Mouse (Mus musculus) Muller cell, postnatal 12 days (primary cell): ENCODE measurements around the gene Ggta1.
A peak's percentile ranks its signal among the peaks of the same experiment; 100 is the strongest.

Source experiments
- DNase-seq: peaks from one replicate; pipeline ENCODE4 v3.0.0-alpha.2; 2015; ENCODE audit errors: inconsistent ontology term

The Ggta1 gene

DNA sequence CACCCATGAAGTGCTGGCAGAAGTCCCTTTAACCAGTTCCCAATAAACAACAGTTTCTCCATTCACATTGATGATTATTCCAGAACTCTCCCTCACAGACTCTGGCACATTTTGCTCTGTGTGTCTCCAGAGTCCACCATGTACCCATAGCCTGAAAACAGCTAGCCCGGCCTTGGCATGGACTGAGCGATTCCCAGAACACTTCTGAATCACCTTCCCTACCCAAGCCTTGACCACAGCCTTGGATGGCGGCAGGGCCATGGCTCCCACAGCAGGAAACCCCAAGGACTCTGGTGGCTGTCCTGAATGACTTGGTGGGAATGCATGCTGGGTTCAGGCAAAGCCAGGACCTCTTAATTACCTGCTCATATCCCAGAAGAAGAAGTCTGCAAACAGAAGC is 22.6 kb downstream of the Ggta1 start:
- DNase-seq, result no peak

DNA sequence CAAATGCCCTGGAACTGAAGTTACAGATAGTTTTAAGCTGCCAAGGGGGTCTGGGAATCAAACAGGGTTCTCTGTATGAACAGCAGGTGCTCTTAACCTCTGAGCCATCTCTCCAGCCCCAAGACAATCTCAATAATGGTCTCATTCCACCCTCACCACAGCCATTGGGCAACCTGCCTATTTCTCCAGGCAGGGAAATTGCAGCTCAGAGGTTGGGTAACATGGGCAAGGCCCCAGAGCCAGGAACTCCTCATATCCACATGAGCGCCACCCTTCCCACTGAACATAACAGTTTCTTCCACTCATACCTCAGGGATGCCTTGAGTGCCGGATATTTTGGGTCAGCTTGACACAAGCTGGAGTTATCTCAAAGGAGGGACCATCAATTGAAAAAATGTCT is 25.2 kb downstream of the Ggta1 start:
- DNase-seq, result peak; percentile 76

DNA sequence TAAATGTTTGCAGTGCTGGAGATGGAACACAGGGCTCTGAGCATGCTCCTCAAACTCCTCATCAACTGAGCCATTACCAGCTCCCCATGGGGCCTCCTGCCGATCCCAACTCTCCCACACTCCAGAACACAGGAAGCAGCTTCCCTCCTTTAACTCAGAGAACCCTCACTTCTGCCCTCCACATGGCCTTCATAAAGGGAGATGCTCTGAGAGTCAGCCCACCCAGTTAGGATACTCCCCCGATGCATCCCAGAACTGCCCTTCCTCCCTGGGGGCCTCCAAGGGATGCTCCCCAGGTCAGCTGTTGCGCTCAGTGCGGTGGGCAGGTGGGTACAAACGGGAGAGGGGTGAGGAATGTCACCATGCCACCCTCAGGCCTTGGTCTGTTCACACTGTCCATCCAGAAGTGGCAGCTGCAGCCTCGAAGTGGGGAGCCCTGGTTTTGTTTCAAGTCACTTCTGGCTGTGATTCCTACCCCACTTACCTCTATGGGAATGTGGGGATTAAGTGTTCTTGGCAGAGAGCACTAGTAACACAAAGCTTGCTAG is 28.4 kb downstream of the Ggta1 start:
- no peak for DNase-seq

DNA sequence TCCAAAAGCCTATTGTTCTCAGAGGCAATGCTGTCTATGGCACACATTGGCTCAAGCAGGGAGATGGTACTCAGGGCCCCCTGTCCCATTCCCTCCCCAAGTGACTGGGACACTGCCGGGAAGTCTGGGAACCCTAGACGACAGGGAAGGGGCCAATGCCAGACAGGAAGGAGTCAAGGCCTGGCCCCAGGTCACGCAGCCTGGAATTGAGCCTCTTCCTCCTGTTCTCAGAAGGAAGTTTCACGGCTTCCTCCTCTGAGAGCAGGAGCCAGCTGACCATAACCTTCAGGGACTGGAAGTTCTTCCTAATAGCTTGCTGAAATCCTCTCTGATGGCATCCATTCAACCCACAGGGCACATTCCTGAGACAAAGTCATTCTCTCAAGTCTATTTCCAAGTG is 29.6 kb downstream of the Ggta1 start:
- no peak for DNase-seq

DNA sequence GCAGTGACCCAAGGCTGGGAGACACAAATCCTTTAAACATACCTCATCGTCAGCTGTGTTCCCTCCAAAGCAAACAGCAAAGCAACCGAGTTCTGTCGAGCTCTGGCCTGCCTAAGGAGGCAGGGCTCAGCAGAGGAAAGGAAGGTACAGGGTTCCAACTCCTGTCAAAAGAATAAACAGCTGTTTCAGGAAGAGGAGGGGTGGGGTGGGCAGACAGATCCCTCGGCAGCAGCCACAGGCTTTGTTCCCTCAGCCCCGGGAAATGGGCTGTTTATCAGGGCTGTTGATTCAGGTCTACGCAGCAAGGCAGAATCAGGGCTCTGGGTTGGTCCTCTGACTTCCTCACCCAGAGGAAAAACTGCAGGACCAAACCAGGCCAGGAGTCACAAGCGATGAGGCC is 30.6 kb downstream of the Ggta1 start:
- no peak for DNase-seq

DNA sequence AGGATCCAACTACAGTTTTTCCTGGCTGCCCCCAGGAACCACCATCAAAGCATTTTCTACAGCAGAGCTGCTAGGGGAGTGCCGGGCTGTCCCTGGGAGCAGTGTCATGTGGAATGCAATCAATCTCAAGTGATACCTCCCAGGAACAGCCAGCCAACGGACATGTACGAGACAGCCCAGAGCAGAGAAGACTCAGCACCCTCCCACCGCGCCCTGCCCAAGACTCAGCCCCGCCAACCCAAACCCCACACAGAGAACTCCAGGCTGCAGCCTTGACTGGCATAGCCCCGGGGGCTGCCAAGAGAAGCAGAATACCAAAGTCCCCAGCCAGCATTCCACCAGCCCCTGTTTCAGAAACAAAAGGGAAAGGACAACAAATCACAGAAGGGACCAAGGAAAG is 31.0 kb downstream of the Ggta1 start:
- DNase-seq, result peak; percentile 74

DNA sequence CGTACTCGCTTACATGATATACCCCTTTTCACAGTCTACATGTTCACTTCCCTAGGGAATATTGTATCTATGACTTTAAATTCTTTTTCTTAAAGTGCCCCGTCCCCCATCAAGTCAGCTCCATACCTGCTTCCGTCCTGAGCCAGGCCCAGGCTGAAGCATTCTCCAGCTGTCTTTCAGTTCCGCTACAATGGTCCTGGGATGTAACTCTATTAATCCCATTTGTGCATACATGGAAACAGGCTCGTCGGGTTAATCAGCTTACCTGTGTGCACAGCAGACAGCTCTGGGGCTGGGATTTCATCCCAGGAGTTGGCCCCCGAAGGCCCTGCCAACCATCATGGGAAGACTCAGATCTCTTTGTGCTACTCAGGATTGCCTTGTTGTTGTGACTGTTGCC is 32.2 kb downstream of the Ggta1 start:
- DNase-seq, result no peak

DNA sequence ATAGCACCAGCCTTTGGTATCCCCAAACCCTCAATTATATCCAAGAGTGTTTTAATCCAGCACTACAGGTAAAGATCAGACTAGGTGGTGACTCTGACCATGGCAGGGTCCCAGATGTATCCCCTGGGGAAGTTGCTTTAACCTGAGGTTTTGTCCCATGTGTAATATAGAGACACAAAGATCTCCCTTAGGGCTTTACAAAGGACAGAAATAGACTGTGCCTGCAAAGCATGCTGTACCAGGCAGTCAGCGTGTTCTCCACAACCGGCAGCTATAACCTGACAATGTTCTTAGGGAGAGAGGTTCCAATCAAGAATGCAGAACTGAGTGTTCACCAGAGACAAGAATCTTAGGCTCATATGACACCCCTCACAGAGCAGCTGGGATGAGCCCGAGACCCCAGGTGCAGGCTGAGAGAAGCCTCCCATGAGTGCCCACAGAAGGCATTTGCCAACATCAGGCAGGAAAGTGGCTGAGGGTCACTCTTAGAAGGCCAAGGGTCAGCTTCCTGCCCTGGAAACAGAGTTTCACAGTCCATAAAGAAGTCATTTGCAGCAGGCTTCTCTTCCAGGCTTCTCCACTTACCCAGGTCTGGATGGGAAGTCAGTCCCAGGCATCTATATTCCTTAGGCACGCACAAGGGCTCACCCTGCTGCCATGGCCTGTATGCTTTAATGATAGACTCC is 34.3 kb downstream of the Ggta1 start:
- DNase-seq, result no peak

DNA sequence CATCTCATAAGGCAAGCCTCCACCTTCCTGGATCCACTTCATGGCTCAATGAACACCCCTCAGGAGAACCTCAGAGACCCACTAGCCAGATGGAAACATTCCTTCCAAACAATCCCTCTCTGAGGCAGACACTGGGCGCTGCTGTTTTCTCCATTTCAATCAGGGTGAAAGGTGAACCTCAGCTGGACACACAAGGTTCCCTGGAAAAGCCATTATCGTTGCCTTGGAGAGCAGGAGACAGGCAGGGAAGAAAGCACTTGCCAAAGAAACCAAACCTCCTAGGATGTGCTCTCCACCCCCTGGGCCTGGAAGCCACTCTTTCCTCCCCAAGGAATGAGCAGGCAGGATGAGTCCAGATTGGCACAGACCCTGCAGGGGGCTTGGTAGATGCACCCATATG is 35.5 kb downstream of the Ggta1 start:
- DNase-seq, result no peak

DNA sequence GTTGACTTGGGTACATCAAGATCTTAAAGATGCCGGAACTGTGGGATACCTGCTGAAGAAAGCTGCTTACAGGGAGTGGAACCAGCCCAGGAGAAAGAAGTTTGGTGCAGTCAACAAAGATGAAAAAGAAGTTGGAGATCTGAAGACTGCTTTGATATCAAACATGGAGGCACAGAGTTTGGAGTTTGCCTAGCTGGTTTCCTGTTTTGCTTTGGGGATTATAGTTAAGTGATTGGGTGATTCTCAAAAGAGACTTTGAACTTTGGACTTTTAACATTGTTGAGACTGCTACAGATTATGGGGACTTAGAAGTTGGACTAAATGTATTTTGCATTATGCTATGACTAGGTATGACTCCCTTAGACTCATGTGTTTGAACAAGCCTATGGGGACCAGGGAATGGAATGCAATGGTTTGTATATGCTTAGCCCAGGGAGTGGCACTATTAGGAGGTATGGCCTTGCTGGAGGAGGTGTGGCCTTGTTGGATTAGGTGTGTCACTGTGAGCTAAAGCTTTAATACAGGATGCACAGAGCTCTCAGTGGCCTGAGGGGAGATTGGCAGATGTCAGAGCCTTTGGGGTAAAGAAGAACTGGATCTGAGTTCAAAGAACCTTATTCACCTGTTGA is 39.2 kb downstream of the Ggta1 start:
- no peak for DNase-seq

DNA sequence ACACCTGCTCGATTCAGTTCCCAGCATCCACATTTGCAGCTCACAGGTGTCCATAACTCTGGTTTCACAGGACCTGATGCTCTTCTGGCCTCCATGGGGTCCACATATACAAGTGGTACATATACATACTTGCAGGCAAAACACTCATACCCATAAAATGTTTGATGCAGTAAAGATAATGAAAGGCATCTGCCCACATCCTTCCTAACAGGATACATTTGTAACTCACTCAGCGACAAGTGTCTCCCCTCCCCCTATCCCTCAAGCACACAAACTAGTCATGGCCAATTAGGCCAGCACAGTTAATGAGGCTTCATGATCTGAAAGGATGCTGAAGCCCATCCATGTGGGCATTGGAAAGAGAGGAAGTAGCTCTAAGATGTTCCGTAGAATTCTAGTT is 40.6 kb downstream of the Ggta1 start:
- no peak for DNase-seq

DNA sequence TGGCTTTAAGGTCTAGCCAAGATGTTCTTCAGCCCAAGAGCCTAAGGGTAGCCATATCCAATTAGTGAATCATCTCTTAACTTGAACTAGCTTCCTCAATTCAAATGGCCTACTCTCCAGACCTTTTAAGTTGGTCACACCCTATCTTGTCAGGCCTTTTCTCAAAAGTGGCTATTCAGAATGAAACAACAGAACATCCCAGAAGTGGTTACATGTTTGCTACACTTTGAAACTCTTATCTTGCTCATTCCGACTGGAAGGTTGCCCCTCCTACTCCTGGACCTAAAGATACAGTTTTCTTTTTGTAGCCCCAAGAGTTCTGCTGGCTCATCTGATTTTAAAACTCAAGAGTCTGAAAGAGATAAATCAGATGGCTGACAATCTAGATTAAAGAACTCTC is 42.4 kb downstream of the Ggta1 start:
- no peak for DNase-seq

DNA sequence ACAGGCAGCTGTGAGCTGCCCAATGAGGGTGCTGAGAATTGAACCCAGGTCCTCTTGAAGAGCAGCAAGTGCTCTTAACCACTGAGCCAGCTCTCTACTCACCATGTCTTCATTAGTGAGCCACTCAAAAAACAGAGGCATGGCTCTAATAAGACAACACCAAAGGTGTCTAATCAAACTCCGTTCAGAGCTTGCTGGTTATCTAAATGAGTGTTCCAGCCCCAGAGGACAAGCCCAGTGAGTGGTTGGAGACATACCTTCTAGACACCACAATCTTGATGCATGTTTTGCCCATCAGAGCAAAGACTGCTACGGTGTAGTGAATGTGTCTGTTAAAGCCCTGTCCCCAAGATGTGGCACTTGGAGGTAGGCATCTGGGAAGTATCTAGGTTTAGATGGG is 43.4 kb downstream of the Ggta1 start:
- DNase-seq, result no peak

DNA sequence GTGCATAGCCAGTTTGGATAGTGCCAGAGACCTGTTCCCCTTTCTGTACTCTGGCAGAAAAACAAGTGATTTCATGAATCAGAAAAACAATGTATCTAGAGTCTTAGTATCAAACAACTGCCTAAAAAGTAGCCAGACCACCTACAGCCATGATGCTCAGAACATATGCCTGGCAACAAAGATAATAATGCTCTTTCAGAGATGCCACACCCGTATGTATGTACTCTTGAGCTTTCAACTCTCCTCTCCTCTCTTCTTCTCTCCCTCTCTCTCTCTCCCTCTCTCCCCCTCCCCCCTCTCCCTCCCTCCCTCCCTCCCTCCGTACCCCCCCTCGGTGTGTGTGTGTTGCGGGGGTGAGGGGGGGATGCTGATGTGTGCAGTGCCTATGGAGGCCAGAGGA is 43.8 kb downstream of the Ggta1 start:
- DNase-seq, result no peak

DNA sequence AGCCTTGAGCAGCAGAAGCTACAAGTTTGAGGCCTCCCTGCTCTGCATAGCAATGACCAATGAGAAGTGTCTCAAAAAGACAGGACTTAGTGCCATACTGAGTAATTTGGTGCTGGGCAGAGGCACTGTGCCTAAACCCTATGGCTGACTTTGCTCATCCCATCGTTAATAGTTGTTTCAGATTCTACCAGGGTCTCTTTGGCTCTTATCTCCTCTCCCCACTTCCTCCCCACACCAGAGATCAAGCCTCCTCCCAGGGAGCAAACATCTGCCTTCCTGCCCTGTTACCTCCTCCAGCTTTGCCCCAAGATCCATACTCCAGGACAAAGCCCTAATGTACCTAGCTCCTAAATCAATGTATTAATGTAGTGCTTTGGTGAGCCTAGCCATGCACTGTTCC is 45.8 kb downstream of the Ggta1 start:
- DNase-seq, result no peak

DNA sequence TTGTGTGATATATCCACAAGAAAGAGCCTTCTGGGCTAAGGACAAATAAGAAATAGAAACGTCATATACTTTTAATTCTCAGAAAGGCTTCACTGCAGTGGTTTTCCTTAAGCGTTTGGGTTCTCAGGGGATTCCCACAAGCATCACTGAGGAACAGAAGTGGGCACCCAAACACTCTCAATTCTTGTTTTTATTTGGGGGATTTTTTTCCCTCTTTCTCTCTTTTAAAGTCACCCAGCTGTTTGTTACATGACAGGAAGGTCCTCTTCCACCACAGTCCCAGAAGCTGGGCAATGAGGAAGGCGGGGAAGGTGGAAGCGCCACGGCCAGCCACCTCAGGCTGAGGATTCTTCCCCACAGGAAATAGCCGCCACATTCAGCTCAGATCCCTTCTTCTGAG is 46.6 kb downstream of the Ggta1 start:
- DNase-seq, result no peak

DNA sequence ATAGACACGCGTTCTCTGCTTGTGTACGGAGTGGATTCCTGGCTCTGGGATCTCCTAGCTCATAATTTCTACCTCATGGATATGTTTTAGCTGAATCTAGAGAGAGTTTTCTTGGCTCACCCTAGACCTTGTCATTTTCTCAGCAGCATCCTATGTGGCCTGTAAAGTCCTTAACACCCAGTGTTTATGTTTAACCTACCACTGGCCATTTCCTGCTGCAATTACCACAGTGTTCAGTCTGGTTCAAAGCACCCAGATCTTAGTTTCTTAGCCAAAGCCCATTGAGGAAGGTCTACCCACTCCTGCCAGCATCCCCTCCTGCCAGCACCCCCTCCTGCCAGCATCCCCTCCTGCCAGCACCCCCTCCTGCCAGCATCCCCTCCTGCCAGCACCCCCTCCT is 50.2 kb downstream of the Ggta1 start:
- DNase-seq, result no peak

DNA sequence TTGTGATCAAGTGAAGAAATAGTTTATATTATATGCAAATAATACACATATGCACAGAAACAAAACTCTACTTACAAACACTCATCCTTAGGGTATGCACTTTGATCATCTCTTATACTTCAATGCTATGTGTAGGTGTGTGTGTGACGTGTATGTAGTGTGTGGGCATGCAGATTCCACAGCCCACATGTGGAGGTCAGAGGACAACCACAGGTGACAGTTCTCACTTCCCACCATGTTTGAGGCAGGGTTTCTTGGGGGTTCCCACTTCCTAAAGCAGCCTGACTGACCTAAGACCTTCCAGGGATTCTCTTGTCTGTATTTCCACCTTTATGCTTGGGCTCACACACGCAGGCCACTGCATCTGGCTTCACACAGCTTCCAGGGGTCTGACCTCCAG is 50.8 kb downstream of the Ggta1 start:
- DNase-seq, result no peak

DNA sequence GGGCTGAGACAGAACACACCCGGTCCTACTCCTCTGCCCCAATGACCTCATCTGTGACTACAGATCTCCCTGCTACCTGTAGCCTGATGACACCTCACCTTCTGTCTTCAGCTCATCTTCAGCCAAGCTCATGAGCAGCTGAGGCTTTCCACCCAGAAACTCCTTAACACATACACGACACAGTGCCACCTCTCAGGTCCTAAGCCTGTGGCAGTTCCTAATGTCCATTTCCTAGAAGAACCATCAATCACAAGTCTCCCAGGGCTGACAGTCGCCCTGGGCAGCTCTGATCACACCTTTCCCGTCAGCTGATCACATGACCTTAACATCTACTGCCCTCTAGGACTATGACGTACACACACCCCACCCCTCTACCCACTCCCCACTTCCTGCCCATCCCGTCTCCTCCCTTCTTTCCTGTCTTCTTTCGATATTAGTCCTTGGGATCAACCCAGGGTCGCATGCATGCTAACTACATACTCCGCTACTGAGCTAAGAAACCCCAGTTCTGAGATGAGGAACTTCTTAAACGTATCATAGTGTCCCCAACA is 51.3 kb downstream of the Ggta1 start:
- no peak for DNase-seq

DNA sequence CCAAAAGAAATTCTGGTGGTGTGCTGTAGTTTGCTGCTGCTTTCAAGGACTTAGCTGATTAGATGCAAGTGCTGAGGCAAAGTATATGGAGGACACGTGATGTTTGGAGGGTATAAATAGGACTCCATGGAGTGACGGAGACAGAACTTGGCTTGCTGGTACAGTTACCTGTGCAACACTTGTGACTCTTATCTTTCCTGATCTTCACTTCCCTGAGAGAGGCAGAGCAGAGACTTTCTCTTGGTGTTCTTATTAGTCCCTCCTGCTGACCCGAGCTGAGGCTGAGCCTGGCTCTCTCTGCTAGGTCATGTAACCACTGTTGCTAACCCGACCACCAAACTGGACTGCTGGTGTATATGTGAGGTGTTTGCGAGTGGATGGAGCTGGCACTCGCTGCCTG is 53.6 kb downstream of the Ggta1 start:
- no peak for DNase-seq

DNA sequence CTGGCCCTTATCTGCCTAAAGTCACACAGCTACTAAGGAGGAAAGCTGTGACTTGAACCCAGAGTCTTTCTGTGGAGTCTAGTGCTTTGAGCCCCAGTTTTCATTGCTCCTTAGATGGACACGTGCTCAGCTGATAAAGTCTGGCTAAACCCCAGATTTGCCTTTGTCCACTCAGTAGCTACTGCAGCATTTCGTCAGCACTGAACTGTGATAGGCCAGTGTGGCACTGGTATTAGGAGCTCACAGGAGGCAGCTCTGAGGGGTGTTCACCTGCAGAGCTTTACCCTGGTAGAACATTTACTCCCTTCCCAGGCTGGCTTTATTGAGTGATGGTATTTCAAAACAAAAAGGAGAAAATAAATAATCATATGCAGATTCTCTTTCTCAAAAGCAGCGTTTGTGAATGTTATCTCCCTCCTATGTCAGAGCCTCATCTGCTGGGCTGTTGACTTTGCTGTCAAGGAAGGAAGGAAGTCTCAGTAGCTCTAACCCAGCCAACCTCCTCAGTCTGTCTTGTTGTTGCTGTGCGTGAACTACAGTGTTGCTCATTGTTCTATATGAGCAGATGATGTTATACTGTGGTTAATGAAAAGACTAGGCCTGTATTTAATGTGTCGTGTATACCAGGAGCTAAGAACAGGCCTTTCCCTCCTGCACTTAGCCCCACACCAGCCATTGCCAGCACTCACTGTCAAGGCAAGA is 54.5 kb downstream of the Ggta1 start:
- DNase-seq, result no peak

DNA sequence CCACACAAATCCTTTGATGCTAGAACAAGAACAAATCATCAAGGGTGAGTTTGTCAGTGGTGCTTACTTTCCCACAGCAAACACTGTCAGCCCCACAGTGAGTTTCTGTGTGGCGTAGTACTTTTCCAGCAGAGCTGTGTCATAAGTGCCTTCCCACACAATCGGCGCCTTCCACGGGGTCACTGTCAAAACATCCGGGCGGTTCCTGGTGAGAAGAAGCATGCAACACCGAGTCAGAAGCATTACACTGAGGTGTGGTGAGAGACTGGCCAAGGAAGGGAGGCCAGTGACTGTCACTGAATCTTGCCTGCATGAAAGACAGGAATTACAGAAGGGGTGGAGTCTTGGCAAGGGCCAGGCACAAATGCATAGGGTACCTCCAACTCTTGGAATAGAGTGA is 55.2 kb downstream of the Ggta1 start:
- no peak for DNase-seq

DNA sequence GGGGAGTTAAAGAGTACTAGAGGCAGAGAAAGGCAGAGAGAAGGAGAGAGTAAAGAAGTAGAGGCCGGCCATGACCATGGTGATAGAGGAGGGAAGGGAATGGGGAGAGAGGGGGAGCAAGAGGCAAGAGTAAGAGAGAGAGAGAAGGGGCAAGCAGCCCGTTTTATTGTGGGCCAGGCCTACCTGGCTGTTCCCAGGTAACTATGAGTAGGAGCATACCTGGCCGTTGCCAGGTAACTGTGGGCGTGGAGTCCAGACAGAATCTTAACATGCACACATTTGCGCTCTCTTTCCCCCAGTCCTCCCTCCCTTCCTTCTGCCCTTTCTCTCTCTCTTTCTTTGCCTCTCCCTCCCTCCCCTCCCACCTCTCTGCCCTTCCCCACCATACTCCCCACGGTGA is 55.8 kb downstream of the Ggta1 start:
- DNase-seq, result no peak
